Mouse (Mus musculus): ENCODE measurements around the gene Apc2.

DNA sequence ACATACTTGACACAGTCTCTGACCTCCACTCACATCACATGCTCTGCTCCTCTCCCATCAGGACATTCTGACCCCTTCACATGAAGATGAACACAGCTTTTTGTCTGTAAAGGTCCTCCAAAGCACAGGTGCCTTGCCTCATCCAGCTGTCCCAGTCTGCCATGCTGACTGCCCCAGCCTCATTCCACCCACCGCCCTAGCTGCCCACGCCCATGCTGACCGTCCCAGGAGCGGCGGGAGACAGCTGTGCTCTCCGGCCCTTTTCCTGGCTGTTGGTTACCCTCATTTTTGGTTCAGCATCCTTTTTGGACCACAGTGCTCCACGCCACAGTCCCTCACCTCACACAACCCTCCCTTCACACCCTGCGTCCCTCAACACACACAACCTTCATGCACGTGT is 17.4 kb upstream of the Apc2 start:
- no peak for TF ChIP-seq POLR2A (IDR thresholded peaks at IDR 0.05; ENCODE audit: borderline replicate concordance, low read depth, low read length)
- no peak for TF ChIP-seq CTCF (IDR thresholded peaks at IDR 0.05; ENCODE audit: low read depth, low read length)

All from bone marrow macrophage, adult 2 months (primary cell).